Comparison of ENCODE assay signal across 9 mouse cellular contexts in genomic region chr9:71486127-71486526, GRCm38 (mm10). TPM values are rescaled to one million over a fixed set of nuclear protein-coding genes. Genes with fewer than 3 reads are reported as not detected.
DNase-seq lines count a peak whose midpoint lies in the region; ATAC-seq and TF ChIP-seq lines count a peak whose summit lies in the region.
"Had no signal": no experiment of that assay in that cellular context is flagged by ENCODE, and none has a peak within 500 bp of the region (broad histone marks: within the 10 kb centered on the region; RNA-seq: fewer than 3 reads in every experiment).

No protein-coding gene starts in this region.

- no peak for DNase-seq in kidney, postnatal 10 days
- no peak for DNase-seq in hindbrain, embryonic 14.5 days (ENCODE audit: low spot score)
- DNase-seq in midbrain, embryonic 14.5 days = no peak
- DNase-seq in embryo, embryonic 11 days = no peak
- DNase-seq in right cerebral cortex, postnatal 36 days (ENCODE audit: low spot score in 2 of 2) = no peak
- DNase-seq in urinary bladder, postnatal 10 days (ENCODE audit: low spot score) = no peak

- H3K9me3 ChIP-seq in kidney, embryonic 15.5 days (replicated peaks) = no peaks in the 10 kb centered on the region
- no peaks in the 10 kb centered on the region for H3K9me3 ChIP-seq in hindbrain, embryonic 14.5 days (ENCODE audit: control insufficient read depth, low read length)
- no peaks in the 10 kb centered on the region for H3K9me3 ChIP-seq in midbrain, embryonic 14.5 days (ENCODE audit: control insufficient read depth, low read length)

- TF ChIP-seq CTCF in cortical plate, adult 2 months (IDR thresholded peaks at IDR 0.05; ENCODE audit: extremely low read depth, insufficient read depth, low read length) = no peak

- peak overlapping the region; percentile 94 for H3K4me3 ChIP-seq in kidney, embryonic 15.5 days (replicated peaks)
- H3K4me3 ChIP-seq in cortical plate, adult 2 months (ENCODE audit: insufficient read depth, low read length) = peak overlapping the region; percentile 80; the same call in 1 of the 2 replicates
- peak overlapping the region; percentile 77; the same call in 1 of the 2 replicates for H3K4me3 ChIP-seq in hindbrain, embryonic 14.5 days (replicated peaks; ENCODE audit: low read length)
- H3K4me3 ChIP-seq in midbrain, embryonic 14.5 days (replicated peaks; ENCODE audit: low read depth, low read length) = peak overlapping the region; percentile 99

- WGBS in kidney, embryonic 15.5 days = 42% methylated on average over 7 of the region's 7 CpGs
- WGBS in hindbrain, embryonic 14.5 days = 45% methylated on average over 7 of the region's 7 CpGs
- WGBS in midbrain, embryonic 14.5 days = 43% methylated on average over 7 of the region's 7 CpGs

- TF ChIP-seq POLR2A in cortical plate, adult 2 months (IDR thresholded peaks at IDR 0.05; ENCODE audit: extremely low read depth, insufficient read depth, low read length) = no peak

- H3K27me3 ChIP-seq in kidney, embryonic 15.5 days = no peaks in the 10 kb centered on the region
- no peaks in the 10 kb centered on the region for H3K27me3 ChIP-seq in hindbrain, embryonic 14.5 days (ENCODE audit: control insufficient read depth, insufficient read depth, low read length)
- no peaks in the 10 kb centered on the region for H3K27me3 ChIP-seq in midbrain, embryonic 14.5 days (ENCODE audit: control insufficient read depth, insufficient read depth, low read length)
- H3K27me3 ChIP-seq: Patski had no signal

- H3K4me2 ChIP-seq in kidney, embryonic 15.5 days = peak overlapping the region; percentile 35; the same call in 1 of the 2 replicates
- peak overlapping the region; percentile 45 for H3K4me2 ChIP-seq in hindbrain, embryonic 14.5 days (replicated peaks)
- peak overlapping the region; percentile 78 for H3K4me2 ChIP-seq in midbrain, embryonic 14.5 days (ENCODE audit: low read length)

- ATAC-seq in kidney, embryonic 15.5 days (replicated peaks; ENCODE audit: low FRiP score) = no peak
- ATAC-seq in hindbrain, embryonic 14.5 days (ENCODE audit: low FRiP score) = peak; percentile 32; the same call in 1 of the 2 replicates
- 0 out of 2 replicates have a peak, but pooled peaks have one; percentile 17 for ATAC-seq in midbrain, embryonic 14.5 days (ENCODE audit: low FRiP score, low TSS enrichment)

- peaks cover 29% of the 10 kb centered on the region for H3K36me3 ChIP-seq in kidney, embryonic 15.5 days
- H3K36me3 ChIP-seq in hindbrain, embryonic 14.5 days (replicated peaks; ENCODE audit: control insufficient read depth, insufficient read depth) = peaks cover 26% of the 10 kb centered on the region
- H3K36me3 ChIP-seq in midbrain, embryonic 14.5 days (ENCODE audit: control insufficient read depth, insufficient read depth, low read length) = peaks cover 25% of the 10 kb centered on the region

- peaks cover 32% of the 10 kb centered on the region for H3K4me1 ChIP-seq in kidney, embryonic 15.5 days
- H3K4me1 ChIP-seq in cortical plate, adult 2 months (ENCODE audit: control insufficient read depth, insufficient read depth, low read length) = no peaks in the 10 kb centered on the region; the same call in 1 of the 2 replicates
- peaks cover 11% of the 10 kb centered on the region for H3K4me1 ChIP-seq in hindbrain, embryonic 14.5 days (replicated peaks; ENCODE audit: control insufficient read depth, insufficient read depth, low read length)
- H3K4me1 ChIP-seq in midbrain, embryonic 14.5 days (ENCODE audit: control insufficient read depth, insufficient read depth, low read length) = peaks cover 11% of the 10 kb centered on the region

- H3K27ac ChIP-seq in kidney, embryonic 15.5 days = peak overlapping the region; percentile 97
- H3K27ac ChIP-seq in cortical plate, adult 2 months (ENCODE audit: insufficient read depth, low read length) = no peak overlapping the region
- no peak overlapping the region for H3K27ac ChIP-seq in hindbrain, embryonic 14.5 days
- H3K27ac ChIP-seq in midbrain, embryonic 14.5 days (replicated peaks; ENCODE audit: low read depth, low read length) = 0 out of 2 replicates have a peak overlapping the region, but pooled peaks have one; percentile 89

- peak overlapping the region; percentile 100 for H3K9ac ChIP-seq in kidney, embryonic 15.5 days
- 0 out of 2 replicates have a peak overlapping the region, but pooled peaks have one; percentile 25 for H3K9ac ChIP-seq in hindbrain, embryonic 14.5 days
- no peak overlapping the region; the same call in 1 of the 2 replicates for H3K9ac ChIP-seq in midbrain, embryonic 14.5 days (replicated peaks; ENCODE audit: low read length)

RNA-seq across cellular contexts. Expression of gene Polr2m, which starts 0.4 kb away (rescaled TPM):
- 477 and 481 TPM in 2 replicates for polyA plus RNA-seq in kidney, embryonic 15.5 days (2015; fragmentation: Nextera tagmentation; extraction: Ambion mirVana)
- 305 and 309 TPM in 2 replicates for polyA plus RNA-seq in cortical plate, adult 2 months (2012; rRNA removed)
- 279 and 312 TPM in 2 replicates for polyA plus RNA-seq in hindbrain, embryonic 14.5 days (2014; fragmentation: Nextera tagmentation; extraction: Ambion mirVana)
- polyA plus RNA-seq in midbrain, embryonic 14.5 days (2014; fragmentation: Nextera tagmentation; extraction: Ambion mirVana) = 225 and 305 TPM in 2 replicates

Comparison
In these comparisons a context has a peak if more than half of its experiments do, and no peak if none do; other contexts are left out.
1. H3K27ac ChIP-seq: peak in kidney, embryonic 15.5 days (single experiment) and midbrain, embryonic 14.5 days (single experiment); none in cortical plate, adult 2 months (single experiment) and hindbrain, embryonic 14.5 days (single experiment).
2. Peak in every context shown above with its lines, with median percentiles within 50 percentile points of each other: H3K4me2 ChIP-seq and H3K4me3 ChIP-seq.